Mouse (Mus musculus) mouse embryonic stem cell (cell line): ENCODE measurements around the gene Yif1a.

ENCODE experiments used
- in situ Hi-C, 2 experiments: fragments of 300-500 bp; cut with MboI; formaldehyde crosslinking; loops; 1 replicate in 1 of 2; 3 replicates in 1 of 2; pipeline ENCODE4 v1.14.3; 2019 to 2020; ENCODE audit warnings: low sequenced_read_pairs in 2 of 2, low pct_unique_long_range_greater_than_20kb in 1 of 2, mixed read lengths in 1 of 2; ENCODE audit not compliant: unreplicated experiment in 1 of 2

Gene Yif1a

DNA sequence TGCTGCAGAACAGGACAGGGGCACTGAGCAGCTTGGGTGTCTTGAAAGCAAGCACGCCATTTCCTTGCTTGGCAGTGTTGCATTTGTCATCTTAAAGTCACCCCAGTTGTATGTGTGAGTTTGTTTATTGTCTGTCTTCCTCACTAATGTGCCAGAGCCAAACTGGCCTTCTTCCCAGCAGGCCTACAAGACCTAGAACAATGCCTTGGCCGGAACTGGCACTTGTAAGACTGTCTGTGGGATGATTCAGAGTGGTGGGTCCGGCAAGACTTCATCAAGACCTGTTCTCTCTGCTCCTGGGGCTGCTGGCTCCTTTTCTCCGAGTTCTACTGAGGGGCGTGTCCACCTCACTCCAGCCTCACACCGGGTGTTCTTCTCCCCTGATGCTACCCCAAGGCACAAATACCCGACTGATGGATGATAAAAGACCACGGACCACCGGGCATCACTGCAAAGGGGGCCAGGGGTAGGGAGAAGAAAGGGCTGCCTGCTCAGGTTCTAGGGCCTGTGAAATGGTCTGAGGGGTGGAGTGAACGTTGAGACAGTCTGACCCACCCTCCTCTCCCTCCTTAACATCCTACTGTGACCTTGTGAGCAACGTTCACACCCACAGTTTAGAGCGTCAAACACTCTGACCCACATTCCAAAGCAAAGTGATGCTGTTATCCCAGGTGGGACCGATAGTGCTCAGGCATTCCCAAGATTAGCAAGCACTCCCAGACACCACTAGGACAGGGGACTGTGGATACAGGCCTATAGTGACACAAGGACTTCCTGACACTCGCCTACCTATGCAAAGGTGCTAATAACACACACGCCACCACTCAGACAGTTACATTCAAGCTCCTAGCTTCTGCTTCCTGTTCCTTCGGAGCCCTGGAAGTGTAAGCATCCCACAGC, 30.2 kb upstream of the Yif1a start:
- in situ Hi-C loops: no loop called here

DNA sequence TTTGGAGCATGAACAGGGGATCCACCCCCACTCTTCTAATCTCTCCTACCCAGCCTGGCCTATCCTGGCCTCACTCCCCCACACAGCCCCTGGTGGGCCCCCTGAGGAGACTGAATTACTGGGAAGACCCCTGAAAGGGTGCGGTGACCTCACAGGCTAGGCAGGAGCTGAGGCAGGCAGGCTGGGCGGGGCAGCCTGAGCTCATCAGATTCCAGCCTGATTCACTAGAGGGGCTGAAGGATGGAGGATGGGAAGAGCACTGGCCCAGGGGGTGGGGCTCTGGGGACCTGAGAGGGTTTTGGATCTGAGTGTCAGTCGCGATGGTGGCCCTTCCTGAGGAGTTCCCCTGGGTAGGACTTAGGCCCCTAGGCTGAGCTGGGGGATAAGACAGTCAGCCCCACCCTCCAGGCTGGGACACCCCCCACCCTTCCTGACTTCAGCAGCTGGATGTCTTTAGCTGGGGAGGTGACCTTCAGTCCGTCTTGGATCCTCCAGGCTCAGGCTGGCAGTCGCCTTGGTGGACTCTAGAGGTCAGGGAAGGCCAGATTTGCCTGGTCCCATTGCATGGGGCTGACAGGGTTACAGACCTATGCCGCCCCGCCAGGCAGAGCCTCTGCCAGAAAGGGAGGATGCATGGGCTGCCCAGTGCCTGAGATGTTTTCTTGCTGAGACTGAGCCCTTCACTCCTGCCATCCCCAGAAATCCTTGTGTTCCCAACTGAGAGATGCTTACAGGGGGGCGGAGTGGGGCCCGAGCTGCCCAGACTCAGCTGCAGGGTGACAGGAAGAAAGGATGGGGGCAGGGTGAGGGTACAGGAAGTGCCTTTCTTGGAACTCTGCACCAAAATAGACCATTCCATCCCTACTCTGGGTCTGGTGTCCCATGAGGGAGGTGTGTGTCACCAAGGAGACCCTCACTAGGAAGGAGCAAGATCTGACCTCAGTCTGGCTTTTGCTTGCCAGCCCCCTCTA, 29.3 kb upstream of the Yif1a start:
- in situ Hi-C loops: no loop called here

DNA sequence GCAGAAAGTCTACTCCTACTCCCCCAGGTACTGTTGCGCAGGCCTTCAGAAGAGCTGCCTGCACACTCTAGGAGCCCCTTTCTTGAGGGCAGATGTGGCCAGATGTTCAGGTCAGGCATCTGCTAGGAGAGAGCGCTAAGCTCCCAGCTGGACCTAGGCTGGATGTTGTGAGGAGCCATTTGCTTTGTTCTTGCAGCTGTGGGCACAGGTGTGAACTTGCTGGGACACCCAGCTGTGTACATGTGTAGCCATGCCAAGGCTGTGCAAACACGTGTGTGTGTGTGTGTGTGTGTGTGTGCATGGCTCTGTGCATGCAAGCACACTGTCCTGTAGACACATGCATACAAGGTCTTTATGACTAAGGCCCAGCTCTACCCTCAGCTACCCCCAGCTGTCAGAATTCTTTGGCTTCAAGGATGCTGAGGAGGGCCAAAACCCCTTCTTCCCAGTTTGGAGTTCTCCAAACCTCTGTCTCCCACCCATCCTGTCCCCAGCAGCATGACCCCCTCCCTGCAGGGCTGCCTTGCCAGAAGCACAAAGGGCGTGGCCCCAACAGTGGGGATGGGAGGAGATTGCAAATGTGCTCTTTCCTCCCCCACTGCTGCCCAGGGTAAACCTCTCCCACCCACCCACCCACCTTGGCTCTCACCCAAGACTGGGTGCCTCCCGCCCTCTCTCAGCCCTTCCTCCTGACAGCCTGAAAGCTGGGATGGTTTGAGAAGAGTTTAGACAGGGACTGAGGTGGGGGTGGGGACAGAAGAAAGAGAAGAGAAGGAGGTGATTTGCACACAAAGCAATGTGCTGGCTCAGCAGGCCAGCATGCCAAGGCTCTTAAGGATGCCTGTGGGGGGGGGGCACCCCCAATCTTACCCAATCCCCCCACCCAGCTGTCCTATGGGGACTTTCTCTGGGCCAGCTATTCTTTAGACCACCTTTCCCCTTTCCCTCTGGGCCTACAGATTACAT, 27.7 kb upstream of the Yif1a start:
- in situ Hi-C loops: no loop called here

DNA sequence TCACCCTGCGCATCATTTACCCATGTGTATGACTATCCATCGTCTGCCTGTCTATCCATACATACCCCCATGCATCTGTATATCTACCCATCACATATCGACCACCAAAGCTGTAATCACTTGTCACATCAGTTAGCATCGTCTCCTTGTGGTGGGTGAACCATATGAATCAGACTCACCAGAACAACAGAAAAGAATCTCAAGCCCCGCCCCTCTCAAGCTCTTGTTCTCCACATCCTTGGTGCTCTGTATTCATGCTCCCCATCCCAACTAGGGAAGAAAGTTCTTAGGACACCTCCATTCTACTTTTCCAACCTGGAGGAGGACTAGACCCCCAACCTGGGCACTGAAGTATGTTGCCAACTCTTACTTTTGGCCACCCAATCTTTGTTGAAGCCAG, 26.3 kb upstream of the Yif1a start:
- in situ Hi-C loops: no loop called here

DNA sequence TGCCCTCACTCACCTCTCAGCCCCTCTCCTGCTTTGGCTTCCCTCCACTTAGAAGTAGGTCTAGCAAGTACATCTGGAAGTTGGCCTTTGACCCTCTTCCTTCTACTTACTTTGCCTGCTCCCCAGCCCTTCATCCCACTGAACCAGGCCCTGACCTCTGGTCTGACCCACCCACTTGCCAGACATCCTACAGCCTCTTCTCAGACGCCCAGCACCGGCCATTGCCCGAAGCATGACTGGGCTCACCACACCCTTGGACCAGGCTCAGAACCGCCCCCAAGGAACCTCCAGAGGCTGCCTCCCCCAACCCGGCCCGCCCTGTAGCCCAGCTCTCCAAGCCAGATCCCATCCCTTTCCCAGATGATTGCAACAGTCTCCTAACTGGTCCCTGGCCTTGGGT, 25.9 kb upstream of the Yif1a start:
- in situ Hi-C loops: no loop called here

DNA sequence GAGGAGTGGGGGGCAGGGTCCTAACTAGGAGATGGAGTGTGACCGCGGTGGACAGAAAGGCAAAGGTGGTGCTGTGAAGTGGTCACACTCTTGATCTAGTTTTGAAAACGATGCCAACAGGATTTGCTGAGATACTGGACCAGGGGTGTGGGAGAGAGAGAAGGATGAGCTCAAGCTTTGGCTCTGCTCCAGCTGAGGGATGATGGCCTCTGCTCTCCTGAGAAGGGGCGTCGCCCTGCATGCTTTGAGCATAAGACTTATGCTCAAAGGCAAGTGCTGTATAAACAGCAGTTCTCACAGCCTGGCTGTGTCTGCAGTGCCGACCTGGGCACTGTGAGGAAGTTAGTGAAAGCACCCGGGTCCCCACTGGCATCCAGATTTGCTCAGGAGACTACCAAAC, 23.2 kb upstream of the Yif1a start:
- in situ Hi-C loops: no loop called here

DNA sequence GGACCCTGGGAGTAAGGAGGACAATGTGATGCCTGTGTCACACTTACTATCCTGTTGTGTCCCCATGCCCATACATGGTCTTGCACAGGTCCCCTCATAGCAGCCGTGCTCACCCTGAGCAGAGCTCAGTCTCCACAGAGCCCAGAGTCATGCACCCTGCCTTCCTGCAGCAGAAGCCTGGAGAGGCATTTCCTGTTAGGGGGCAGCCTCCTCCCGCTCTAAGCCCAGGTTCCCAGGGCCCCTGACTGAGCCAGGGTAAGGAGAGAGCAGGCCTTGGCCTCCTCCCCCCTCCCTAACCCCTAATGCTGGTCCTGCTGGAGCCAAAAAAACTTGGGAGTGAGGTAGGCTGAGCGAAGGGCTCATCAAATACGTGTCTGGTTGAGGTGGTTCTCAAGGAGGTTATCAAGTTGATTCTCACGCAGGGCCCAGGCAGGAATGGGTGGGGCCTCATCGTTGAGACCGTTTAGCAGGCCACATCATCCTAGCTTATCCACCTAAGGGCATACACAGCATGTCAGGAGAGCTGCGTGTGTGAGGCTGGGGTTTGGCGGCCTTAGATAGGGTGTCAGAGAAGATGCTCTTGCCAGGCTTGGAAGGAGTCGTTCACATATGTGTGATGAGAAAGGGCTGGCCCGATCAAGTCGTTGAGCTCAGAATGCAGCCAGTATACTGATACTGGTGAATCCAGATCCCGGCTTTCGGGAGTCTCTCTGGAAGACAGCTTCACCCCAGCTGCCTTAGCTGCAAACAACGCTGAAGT, 21.1 kb upstream of the Yif1a start:
- in situ Hi-C loops: no loop called here

DNA sequence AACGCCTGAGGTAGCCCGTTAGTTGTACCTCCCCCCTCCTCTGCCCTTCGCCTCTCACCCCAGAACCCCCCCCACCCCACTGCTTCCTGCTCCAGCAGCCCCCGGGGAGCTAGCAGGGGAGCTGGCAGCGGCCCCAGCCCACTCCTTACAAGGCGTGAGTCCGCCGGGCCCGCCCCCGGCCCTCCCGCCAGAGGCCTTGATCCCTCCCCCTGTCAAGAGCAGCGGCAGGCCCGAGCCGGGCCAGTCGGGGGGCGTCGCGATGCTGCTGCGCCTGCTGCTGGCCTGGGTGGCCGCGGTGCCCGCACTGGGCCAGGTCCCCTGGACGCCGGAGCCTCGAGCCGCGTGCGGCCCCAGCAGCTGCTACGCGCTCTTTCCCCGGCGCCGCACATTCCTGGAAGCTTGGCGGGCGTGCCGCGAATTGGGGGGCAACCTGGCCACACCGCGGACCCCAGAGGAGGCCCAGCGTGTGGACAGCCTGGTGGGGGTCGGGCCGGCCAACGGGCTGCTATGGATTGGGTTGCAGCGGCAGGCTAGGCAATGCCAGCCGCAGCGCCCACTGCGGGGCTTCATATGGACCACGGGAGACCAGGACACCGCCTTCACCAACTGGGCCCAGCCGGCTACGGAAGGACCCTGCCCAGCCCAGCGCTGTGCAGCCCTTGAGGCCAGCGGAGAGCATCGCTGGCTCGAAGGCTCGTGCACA, 20.3 kb upstream of the Yif1a start, which contains the start of gene Cd248:
Cd248 (plus strand) TSS at position 212 of the 703 bp plus-strand sequence.
- in situ Hi-C loops: no loop called here

DNA sequence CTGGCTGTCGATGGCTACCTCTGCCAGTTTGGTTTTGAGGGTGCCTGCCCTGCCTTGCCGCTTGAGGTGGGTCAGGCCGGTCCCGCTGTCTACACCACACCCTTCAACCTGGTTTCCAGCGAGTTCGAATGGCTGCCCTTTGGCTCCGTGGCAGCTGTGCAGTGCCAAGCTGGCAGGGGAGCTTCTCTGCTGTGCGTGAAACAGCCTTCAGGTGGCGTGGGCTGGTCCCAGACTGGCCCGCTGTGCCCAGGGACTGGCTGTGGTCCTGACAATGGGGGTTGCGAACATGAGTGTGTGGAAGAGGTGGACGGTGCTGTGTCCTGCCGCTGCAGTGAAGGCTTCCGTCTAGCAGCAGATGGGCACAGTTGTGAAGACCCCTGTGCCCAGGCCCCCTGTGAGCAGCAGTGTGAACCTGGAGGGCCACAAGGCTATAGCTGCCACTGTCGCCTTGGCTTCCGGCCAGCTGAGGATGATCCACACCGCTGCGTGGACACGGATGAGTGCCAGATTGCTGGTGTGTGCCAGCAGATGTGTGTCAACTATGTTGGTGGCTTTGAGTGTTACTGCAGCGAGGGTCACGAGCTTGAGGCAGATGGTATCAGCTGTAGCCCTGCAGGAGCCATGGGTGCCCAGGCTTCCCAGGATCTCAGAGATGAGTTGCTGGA, 19.6 kb upstream of the Yif1a start:
- in situ Hi-C loops: no loop called here

DNA sequence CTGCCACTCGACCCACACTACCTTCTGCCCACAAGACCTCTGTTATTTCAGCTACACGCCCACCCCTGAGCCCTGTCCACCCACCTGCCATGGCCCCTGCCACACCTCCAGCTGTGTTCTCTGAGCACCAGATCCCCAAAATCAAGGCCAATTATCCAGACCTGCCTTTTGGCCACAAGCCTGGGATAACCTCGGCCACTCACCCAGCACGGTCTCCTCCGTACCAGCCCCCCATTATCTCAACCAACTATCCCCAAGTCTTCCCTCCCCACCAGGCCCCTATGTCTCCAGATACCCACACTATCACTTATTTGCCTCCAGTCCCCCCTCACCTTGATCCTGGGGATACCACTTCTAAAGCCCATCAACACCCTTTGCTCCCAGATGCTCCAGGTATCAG, 18.9 kb upstream of the Yif1a start:
- in situ Hi-C loops: no loop called here

DNA sequence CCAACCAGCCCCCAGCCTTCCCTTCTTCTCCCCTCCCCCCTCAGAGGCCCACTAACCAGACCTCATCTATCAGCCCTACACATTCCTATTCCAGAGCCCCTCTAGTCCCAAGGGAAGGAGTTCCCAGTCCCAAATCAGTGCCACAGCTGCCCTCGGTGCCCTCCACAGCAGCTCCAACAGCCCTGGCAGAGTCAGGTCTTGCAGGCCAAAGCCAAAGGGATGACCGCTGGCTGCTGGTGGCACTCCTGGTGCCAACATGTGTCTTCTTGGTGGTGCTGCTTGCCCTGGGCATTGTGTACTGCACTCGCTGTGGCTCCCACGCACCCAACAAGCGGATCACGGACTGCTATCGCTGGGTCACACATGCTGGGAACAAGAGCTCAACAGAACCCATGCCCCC, 18.4 kb upstream of the Yif1a start:
- in situ Hi-C loops: no loop called here

DNA sequence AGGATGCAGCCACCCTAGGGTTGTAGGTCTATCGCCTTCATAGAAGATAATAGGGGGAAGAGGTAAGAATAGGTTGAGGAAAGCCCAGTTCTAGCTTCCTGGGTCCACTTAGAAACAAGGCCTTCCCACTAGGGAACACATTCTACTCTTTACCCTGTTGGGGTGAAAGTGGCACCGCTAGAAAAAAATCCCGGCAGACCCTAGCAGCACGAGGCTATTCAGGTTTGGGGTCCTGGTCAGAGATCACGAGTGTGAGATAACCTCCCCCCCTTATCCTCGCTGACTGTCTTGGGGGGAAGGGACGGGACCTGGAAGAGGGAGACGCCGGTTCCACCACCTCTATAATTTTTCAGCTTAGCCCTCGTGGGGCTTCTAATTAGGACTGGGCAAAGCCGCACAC, 17.3 kb upstream of the Yif1a start:
- in situ Hi-C loops: no loop called here

DNA sequence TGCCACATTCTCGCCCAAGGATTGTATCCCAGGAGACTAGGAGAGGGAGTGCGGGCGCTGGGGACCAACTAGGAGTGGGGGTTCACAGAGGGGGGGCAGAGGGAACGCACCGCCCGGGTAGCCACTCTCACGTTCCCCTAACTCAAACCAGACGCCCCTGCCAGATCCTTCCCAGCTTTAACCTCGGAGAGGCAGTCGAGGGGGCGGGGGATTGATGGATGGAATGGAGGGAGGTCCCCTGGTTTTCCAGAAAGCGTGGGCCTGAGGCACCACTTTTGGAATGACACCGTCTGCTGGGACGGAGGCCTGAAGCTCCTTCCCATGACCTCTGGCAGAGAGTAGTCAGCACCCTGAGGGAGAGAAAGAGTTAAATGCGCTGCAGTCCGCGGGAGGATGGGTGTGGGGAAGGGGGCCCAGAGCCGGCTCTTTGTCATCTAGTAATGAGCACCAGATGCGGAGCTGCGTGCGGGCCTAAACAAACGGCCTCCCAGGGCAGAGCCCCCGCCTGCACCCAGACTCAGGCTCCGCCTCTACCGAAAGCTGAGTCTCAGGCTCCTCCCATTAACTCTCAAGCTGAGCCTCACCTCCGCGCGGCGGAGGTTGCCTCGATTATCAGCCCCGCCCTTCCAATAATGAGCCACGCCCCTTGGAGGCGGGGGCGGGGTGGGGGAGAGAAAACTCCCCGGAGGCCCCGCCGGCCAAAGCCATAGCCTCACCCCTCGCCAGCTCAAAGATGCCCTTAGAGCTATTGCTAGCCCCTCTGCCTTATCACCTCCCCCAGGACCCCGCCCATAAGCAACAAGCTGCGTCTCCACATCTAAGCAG, 16.6 kb upstream of the Yif1a start:
- in situ Hi-C loops: no loop called here

DNA sequence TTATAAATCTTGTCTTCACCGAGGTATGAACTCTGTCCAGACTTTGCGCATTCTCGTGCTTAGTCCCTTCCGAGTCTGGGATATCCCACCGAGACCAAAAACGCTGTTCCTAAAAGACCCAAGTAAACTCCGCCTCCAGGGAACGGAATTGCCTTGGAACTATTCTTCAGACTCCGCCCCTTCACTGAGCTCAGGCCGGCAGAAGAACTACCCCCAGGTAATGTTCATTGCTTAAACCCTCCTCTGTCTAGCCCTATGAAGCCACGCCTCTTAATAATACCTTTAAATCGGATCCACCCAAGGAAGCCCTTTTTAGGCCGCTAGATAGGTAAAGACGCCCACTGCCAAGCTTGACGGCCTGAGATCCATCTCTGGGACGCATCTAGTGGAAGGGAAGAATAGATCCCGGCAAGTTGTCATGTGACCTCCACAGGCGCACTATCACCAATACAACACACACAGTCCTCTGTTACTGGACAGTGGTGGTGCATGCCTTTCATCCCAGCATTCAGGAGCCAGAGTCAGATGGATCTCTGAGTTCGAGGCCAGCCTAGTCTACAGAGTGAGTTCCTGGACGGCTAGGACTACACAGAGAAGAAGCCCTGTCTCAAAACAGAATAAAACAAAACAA, 15.8 kb upstream of the Yif1a start:
- in situ Hi-C loops: no loop called here

DNA sequence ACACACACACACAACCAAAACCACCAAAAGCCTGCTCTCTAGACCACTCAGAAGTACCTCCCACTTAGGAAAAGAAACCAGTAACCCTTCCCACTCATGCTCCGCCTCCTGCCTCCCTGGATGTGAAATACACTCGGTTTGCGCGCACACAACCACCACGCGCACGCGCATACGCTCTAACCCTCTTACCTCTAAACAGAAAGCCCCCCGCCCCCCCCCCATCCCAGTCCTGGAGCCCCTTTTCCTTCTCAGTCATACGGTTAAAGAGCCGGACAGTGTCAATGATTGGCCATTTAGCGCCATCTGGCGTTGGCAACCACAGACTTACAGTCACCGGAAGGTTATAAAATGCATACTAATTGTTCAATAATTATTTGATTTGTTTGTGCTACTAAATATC, 15.3 kb upstream of the Yif1a start:
- in situ Hi-C loops: no loop called here
